Mouse (Mus musculus) E14TG2a.4 (cell line): ENCODE measurements around the gene Iqcf3.

Experiments used
- CTCF ChIP-seq: conservative IDR thresholded peaks from 2 replicates; pipeline ENCODE4 v1.5.1; 2014; ENCODE audit warnings: low read length
- NANOG ChIP-seq: IDR thresholded peaks from 2 replicates; pipeline ENCODE4 v1.6.1; 2014; ENCODE audit warnings: borderline replicate concordance, low read length, mixed read lengths

DNA sequence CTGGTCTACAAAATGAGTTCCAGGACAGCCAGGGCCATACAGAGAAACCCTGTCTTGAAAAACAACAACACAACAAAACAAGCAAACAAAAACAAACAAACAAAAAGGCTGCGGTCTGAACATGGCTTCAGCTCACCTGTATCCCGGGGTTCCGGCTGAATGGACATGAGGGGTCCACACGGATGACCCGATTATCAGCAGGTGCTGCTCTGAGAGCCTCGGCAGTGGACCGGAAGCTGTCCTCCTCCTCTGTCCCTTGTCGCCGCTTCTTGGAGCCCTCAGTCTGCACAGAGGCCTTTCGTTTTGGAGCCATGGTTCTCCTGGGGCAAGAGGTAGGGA is 85.8 kb downstream of the Iqcf3 start, which contains the start of gene Rrp9:
- TF ChIP-seq CTCF (no peak), NANOG (no peak)
